10 mouse cellular contexts compared by ENCODE assay signal in the genomic region with DNA sequence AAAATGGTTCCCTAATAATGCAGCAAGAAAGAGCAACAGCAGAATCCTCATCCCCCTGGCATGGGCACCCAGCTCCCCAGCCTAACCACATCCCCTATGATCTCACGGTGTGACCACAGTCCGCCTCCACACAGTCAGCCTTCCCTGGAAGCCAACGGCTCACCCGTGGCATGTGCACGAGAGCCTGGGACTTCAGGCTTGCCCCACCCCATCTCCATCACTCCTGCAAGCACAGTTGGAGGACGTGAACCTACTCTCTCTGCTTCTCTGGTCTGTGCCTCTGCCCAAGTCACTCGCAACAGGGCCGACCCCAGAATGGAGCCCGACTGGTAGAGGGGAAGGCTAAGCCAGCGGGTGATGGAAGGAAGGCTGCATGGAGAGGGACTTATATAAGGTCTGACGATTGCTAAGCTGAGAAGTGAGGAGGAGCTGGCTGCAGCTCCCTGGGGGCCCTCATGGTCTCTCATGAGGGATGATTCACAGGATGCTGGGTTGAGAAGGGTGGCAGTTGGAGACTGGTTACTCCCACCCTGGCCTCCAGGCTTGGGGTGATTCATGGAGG. TPM values are rescaled to one million over a fixed set of nuclear protein-coding genes. Genes with fewer than 3 reads are reported as not detected.
A peak's percentile ranks its signal among the peaks of the same experiment; 100 is the strongest.
DNase-seq lines count a peak whose midpoint lies in the region.
"Had no signal": no experiment of that assay in that cellular context is flagged by ENCODE, and none has a peak within 500 bp of the region (broad histone marks: within the 10 kb centered on the region; RNA-seq: fewer than 3 reads in every experiment).

No protein-coding gene starts in this region.

- no peak overlapping the region for H3K27ac ChIP-seq in midbrain, embryonic 10.5 days (replicated peaks)

- H3K9me3 ChIP-seq in midbrain, embryonic 10.5 days (replicated peaks), result no peaks in the 10 kb centered on the region

- intact Hi-C loops in left cerebral cortex, postnatal 10 days (cut with DNase I), result no loop called here

- WGBS in midbrain, embryonic 10.5 days, result 89% methylated on average over 11 of the region's 11 CpGs

- H3K36me3 ChIP-seq in midbrain, embryonic 10.5 days, result peaks cover 30% of the 10 kb centered on the region

- peak; percentile 39 to 62 for DNase-seq in left cerebral cortex, adult 18-20 months (ENCODE audit: low spot score in 2 of 2)
- no peak for DNase-seq in left cerebral cortex, postnatal 10 days (ENCODE audit: extremely low spot score in 1 of 2, low spot score in 2 of 2)
- DNase-seq in 416B (ENCODE audit: low read depth), result peak; percentile 88
- DNase-seq in NIH3T3 (ENCODE audit: low read depth), result peak; percentile 79
- DNase-seq in induced T-regulatory cell, adult 2 months (ENCODE audit: low read depth), result peak; percentile 18
- no peak for DNase-seq in layer of hippocampus, postnatal 10 days (ENCODE audit: low spot score in 2 of 2)
- DNase-seq in midbrain, embryonic 10.5 days (ENCODE audit: low spot score), result no peak
- DNase-seq: gastrocnemius, postnatal 10 days; heart, postnatal 10 days; retina, postnatal 1 day had no signal

- H3K4me1 ChIP-seq in midbrain, embryonic 10.5 days, result peaks cover 41% of the 10 kb centered on the region

- no peaks in the 10 kb centered on the region for H3K27me3 ChIP-seq in midbrain, embryonic 10.5 days (ENCODE audit: low read depth, poor library complexity, severe bottlenecking)

- no peak overlapping the region for H3K4me3 ChIP-seq in midbrain, embryonic 10.5 days

RNA-seq across cellular contexts. Expression of gene Angptl2, which starts 5.6 kb away (rescaled TPM):
- 1 to 10 TPM; 2.5 TPM for total RNA-seq in left cerebral cortex, adult 18-20 months (2021)
- 1 to 10 TPM; 4.4 to 4.5 TPM for total RNA-seq in left cerebral cortex, postnatal 10 days (2021)
- 1 to 10 TPM; 3.7 to 7.2 TPM for total RNA-seq in layer of hippocampus, postnatal 10 days (2021)
- 21.8 and 25.9 TPM in 2 replicates for polyA plus RNA-seq in midbrain, embryonic 10.5 days (2016; fragmentation: Nextera tagmentation; extraction: Ambion mirVana)

Comparison
In these comparisons a context has a peak if more than half of its experiments do, and no peak if none do; other contexts are left out.
1. DNase-seq: peak in left cerebral cortex, adult 18-20 months (2 of 2), 416B (single experiment), NIH3T3 (single experiment) and induced T-regulatory cell, adult 2 months (single experiment); none in left cerebral cortex, postnatal 10 days (0 of 2), layer of hippocampus, postnatal 10 days (0 of 2) and midbrain, embryonic 10.5 days (single experiment).